Mouse (Mus musculus) embryonic fibroblast, embryonic 13.5 days (primary cell): ENCODE measurements around the gene Akap4. TPM values are rescaled to one million over a fixed set of nuclear protein-coding genes. Genes with fewer than 3 reads are reported as not detected.

Source experiments
- H3K27ac ChIP-seq: 2 replicates; pipeline ENCODE4 v1.5.1; 2012; ENCODE audit warnings: low read length, control low read depth, inconsistent platforms; ENCODE audit not compliant: insufficient read depth
- H3K4me1 ChIP-seq: 2 replicates; pipeline ENCODE4 v1.6.1; 2011; ENCODE audit warnings: low read length; ENCODE audit not compliant: control insufficient read depth, insufficient read depth
- H3K4me3 ChIP-seq: 2 replicates; pipeline ENCODE4 v1.5.1; 2011; ENCODE audit warnings: mild to moderate bottlenecking, control low read depth, low read length; ENCODE audit not compliant: insufficient read depth
- CTCF ChIP-seq: IDR thresholded peaks from 2 replicates; pipeline ENCODE4 v1.5.1; 2011; ENCODE audit warnings: mild to moderate bottlenecking, control low read depth, low read length, moderate library complexity, borderline replicate concordance; ENCODE audit not compliant: insufficient read depth
- POLR2A ChIP-seq: IDR thresholded peaks from 2 replicates; pipeline ENCODE4 v1.6.1; 2011; ENCODE audit warnings: low read depth, mild to moderate bottlenecking, control low read depth, low read length, moderate library complexity
- polyA plus RNA-seq: library from polyadenylated mRNA; stranded (reverse); fragments of >200 nt; gene quantifications from 2 replicates; pipeline ENCODE4 v1.2.4, GENCODE M21; 2011; ENCODE audit warnings: low read depth; ENCODE audit not compliant: missing spikeins, insufficient read length

Akap4 gene
- polyA plus RNA-seq, 1 experiment: not detected

- TF ChIP-seq POLR2A (no peak), CTCF (no peak)
- H3K27ac ChIP-seq: no peak overlapping the region
- H3K4me3 ChIP-seq: no peak overlapping the region
- no peaks in the 10 kb centered on the region for H3K4me1 ChIP-seq
Observed at GRCm38 (mm10) chrX:7114885-7115284, 47.6 kb downstream of the Akap4 start.

DNA sequence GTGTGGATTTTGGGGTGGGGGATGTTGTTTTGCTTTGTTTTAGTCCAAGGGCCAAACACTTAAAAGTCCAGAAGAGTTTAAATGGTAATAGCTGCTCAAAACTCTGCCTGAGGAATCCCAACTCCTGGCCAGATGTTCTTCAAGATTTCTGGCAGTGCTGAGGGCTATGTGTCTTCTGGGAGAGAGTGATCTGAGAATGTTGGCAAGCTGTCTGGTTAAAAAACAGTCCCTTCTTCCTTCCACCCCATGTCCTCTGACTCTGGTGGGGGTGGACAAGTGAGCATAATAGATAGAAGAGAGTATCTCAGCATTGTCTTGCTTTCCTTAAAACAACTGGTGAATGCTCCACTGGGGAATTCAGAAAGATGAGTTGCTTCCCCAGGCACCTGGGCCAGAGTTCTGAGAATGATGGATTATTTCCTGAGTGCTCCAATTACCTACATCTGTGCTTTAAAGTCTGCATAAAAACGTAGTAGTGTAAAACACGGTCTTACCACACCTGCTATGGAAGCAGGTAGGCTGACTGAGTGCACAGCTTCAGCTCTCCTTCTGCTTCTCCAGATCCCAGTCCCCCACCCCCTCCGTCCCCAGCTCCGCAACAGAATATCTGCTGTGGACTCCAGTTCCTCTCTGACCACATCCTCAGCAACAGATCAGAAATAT, 54.4 kb downstream of the Akap4 start:
- no peak overlapping the region for H3K27ac ChIP-seq
- TF ChIP-seq POLR2A: no peak
- TF ChIP-seq CTCF: no peak

More for the DNA sequence above, 54.4 kb downstream of the Akap4 start:
- H3K4me1 ChIP-seq: peaks cover 2% of the 10 kb centered on the region; the same call in 1 of the 2 replicates
- H3K4me3 ChIP-seq: no peak overlapping the region

Other genes with a start within 250 kb of the Akap4 start
- not detected in 2 replicates for gene Ccnb3, start 25.9 kb upstream of the Akap4 start, polyA plus RNA-seq